Mouse (Mus musculus) hindbrain, embryonic 11.5 days (tissue): Measurements from ENCODE around the gene Lrrc56. TPM values are rescaled to one million over a fixed set of nuclear protein-coding genes. Genes with fewer than 3 reads are reported as not detected.
A peak's percentile ranks its signal among the peaks of the same experiment; 100 is the strongest.

Source experiments
- ATAC-seq: fragments of 200-750 bp; cut with Nextera tagmentation; 2 replicates; pipeline ENCODE4 v1.8.0; 2017; ENCODE audit warnings: mild to moderate bottlenecking, moderate TSS enrichment, moderate library complexity; ENCODE audit not compliant: low FRiP score
- DNase-seq: peaks from one replicate; pipeline ENCODE4 v3.0.0-alpha.2; 2015; ENCODE audit warnings: low spot score
- H3K27ac ChIP-seq: fragments of 300-500 bp; sonication (generic); 2 replicates; pipeline ENCODE4 v1.5.1; 2014; ENCODE audit warnings: mild to moderate bottlenecking, low read depth, low read length
- H3K27me3 ChIP-seq: fragments of 300-500 bp; sonication (generic); 2 replicates; pipeline ENCODE4 v1.6.1; 2014; ENCODE audit warnings: mild to moderate bottlenecking, low read length, moderate library complexity, mixed read lengths; ENCODE audit not compliant: control insufficient read depth, insufficient read depth
- H3K36me3 ChIP-seq: fragments of 300-500 bp; sonication (generic); 2 replicates; pipeline ENCODE4 v1.6.1; 2014; ENCODE audit warnings: mild to moderate bottlenecking, low read length, moderate library complexity, mixed read lengths; ENCODE audit not compliant: control insufficient read depth, insufficient read depth
- H3K4me1 ChIP-seq: fragments of 300-500 bp; sonication (generic); replicated peaks from 2 replicates; pipeline ENCODE4 v1.6.1; 2014; ENCODE audit warnings: low read length, mixed read lengths; ENCODE audit not compliant: control insufficient read depth, insufficient read depth
- H3K4me2 ChIP-seq: fragments of 300-500 bp; sonication (generic); replicated peaks from 2 replicates; pipeline ENCODE4 v1.6.1; 2014; ENCODE audit warnings: mild to moderate bottlenecking, low read depth, low read length
- H3K4me3 ChIP-seq: fragments of 300-500 bp; sonication (generic); 2 replicates; pipeline ENCODE4 v1.5.1; 2014; ENCODE audit warnings: low read depth, low read length
- H3K9ac ChIP-seq: fragments of 300-500 bp; sonication (generic); 2 replicates; pipeline ENCODE4 v1.6.1; 2014; ENCODE audit warnings: low read depth, low read length
- H3K9me3 ChIP-seq: fragments of 300-500 bp; sonication (generic); 2 replicates; pipeline ENCODE4 v1.6.1; 2016; ENCODE audit warnings: low read length; ENCODE audit not compliant: control insufficient read depth
- WGBS: fragments of 180-500 bp; shearing (Covaris S2); extraction: QIAGEN DNeasy Blood & Tissue Kit; methylation state at CpG from one replicate; pipeline ENCODE4 v1.1.7; 2014; 5-methylcytosine and 5-hydroxymethylcytosine counted together
- polyA plus RNA-seq: library from polyadenylated mRNA; unstranded; fragments of >200 nt; fragmentation: Nextera tagmentation; extraction: Ambion mirVana; gene quantifications from 2 replicates; pipeline ENCODE4 v1.2.1, GENCODE M21; 2014

Lrrc56 gene
- polyA plus RNA-seq, 1 experiment from 2014 or later = 7.8 TPM

DNA sequence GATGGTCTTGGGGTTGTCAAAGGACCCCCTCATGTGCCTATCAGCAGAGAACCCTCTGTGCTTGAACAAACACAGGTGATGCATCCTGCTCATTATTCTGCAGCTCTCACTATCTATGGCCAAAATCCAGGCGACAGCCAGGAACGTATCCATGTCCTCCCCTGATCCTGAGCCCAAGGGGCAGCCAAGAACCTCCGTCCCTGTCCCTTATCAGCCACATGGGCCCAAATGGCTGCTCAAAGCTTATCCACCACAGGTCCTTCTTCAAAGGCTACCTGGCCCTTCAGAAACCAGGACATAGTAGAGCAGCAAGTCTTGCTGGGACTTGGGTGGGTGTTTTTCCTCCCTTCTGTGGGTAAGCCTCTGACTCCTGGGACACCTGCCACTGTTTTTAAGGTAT is 5.8 kb upstream of the Lrrc56 start:
- no peaks in the 10 kb centered on the region for H3K9me3 ChIP-seq
- 77% methylated on average over 3 of the region's 3 CpGs for WGBS
- ATAC-seq = no peak
- no peak overlapping the region for H3K27ac ChIP-seq
- no peak overlapping the region for H3K4me2 ChIP-seq
- H3K4me3 ChIP-seq = no peak overlapping the region
- H3K9ac ChIP-seq = no peak overlapping the region
- H3K36me3 ChIP-seq = 0 out of 2 replicates have a peak, but pooled peaks cover 3% of the 10 kb centered on the region
- no peak for DNase-seq
- peaks cover 3% of the 10 kb centered on the region; the same call in 1 of the 2 replicates for H3K4me1 ChIP-seq
- no peaks in the 10 kb centered on the region for H3K27me3 ChIP-seq

DNA sequence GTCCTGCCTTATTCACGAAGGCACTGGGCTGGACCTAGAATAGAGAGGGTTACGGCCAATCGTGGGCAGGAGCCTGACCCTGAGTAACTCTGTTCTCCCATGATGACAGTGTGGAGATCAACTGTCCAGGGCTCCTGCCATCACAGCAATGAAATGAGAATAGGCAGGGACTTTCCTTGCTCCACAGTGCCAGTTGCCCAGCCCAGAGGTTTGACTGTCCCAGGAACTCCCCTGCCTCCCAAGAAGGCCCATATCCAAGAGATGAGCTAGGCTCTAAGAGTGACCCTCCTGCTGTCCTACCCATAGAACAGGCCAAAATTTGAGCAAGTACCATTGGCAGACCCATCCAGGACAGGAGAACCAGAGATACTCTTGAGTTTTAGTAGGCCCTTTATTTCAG is 5.2 kb upstream of the Lrrc56 start:
- no peak for DNase-seq
- no peak for ATAC-seq
- 95% methylated on average over 3 of the region's 3 CpGs for WGBS

DNA sequence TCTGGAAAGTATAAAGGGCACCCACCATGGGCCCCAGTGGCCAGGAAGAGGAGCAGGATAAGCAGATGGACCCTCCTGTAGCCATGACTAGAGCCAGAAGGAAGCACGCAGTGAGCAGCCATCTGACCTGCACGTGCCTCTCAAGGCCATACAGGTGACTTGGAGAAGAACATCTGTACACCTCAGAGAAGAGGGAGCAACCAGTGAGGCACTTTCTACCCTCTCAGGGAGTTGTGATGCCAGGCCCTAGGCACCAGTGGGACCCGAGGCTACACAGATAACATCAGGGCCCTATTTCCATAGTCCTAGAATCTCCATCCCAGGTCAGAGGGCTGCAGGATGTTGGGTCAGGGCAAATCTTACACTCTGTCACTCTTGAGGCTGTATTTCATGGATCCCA is 3.7 kb upstream of the Lrrc56 start:
- H3K4me1 ChIP-seq = peaks cover 5% of the 10 kb centered on the region; the same call in 1 of the 2 replicates
- no peak overlapping the region for H3K9ac ChIP-seq
- no peak overlapping the region for H3K4me3 ChIP-seq
- H3K27ac ChIP-seq = no peak overlapping the region
- no peak for ATAC-seq
- no peak for DNase-seq
- no peaks in the 10 kb centered on the region for H3K9me3 ChIP-seq
- H3K36me3 ChIP-seq = 0 out of 2 replicates have a peak, but pooled peaks cover 3% of the 10 kb centered on the region
- no peak overlapping the region for H3K4me2 ChIP-seq
- H3K27me3 ChIP-seq = no peaks in the 10 kb centered on the region
- WGBS = 93% methylated on average over 3 of the region's 3 CpGs

More for the DNA sequence above, 5.2 kb upstream of the Lrrc56 start:
- no peak overlapping the region for H3K4me3 ChIP-seq
- H3K36me3 ChIP-seq = 0 out of 2 replicates have a peak, but pooled peaks cover 3% of the 10 kb centered on the region
- H3K27ac ChIP-seq = no peak overlapping the region
- no peak overlapping the region for H3K9ac ChIP-seq
- peaks cover 3% of the 10 kb centered on the region; the same call in 1 of the 2 replicates for H3K4me1 ChIP-seq
- no peaks in the 10 kb centered on the region for H3K27me3 ChIP-seq
- H3K9me3 ChIP-seq = no peaks in the 10 kb centered on the region
- H3K4me2 ChIP-seq = no peak overlapping the region

DNA sequence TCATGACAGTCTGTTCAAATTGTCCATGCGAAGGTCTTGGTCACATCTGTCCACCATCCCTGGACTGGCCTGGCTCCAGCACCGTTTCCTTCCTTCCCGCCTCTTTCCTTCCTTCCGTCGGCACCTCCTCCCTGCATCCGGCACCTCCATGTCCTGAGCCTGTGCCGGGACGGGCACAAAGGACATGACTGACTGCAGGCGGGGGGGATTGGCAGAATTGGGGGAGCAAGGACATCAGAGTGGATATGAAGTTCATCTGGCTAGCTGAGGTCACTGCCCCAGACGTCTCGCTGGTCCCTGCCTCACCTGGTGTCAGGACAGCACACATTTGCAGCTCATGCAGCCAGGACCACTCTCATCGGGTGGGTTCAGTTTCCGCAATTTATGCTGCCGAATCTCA is 2.9 kb upstream of the Lrrc56 start:
- DNase-seq (no peak), ATAC-seq (no peak)
- 93% methylated on average over 14 of the region's 14 CpGs for WGBS
- H3K9me3 ChIP-seq = no peaks in the 10 kb centered on the region
- H3K27ac ChIP-seq = no peak overlapping the region
- H3K4me1 ChIP-seq = peaks cover 7% of the 10 kb centered on the region; the same call in 1 of the 2 replicates
- H3K4me2 ChIP-seq = no peak overlapping the region
- no peak overlapping the region for H3K4me3 ChIP-seq
- 0 out of 2 replicates have a peak, but pooled peaks cover 3% of the 10 kb centered on the region for H3K36me3 ChIP-seq
- no peaks in the 10 kb centered on the region for H3K27me3 ChIP-seq
- no peak overlapping the region for H3K9ac ChIP-seq

DNA sequence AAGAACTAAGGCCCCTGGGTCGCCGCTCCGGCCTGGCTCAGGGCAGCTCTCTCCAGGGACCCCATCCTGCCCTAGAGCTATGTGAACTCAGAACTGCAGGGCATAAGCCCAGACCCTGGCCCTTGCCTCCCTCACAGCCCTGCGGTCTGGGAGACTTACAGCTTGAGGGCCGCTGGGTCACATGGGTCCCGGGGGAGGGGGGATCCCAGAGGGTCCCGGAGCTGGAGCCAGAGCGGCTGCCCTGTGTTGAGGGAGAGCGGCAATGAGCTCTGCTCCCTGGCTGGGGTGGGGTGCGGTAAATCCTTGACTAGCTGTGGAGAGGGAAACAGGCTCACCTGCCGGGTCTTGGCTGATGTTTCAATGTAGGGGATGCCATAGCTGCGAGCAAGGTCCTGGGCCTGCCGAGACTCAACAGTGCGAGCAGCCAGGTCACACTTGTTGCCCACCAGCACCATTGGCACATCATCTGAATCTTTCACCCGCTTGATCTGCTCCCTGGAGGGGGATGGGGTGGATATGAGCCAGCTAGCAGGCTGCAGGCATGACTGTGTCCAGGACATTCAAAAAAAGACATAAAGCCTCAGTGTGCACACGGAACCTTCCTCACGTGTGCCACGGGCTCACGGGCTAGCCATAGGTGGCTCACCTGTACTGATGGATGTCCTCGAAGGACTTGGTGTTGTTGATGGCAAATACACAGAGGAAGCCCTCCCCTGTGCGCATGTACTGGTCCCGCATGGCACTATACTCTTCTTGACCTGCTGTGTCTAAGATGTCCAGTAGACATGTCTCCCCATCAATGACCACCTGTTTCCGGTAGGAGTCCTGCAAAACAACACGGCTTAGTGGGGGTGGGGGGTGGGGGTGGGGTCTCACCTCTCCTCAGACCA is 1.9 kb upstream of the Lrrc56 start:
- ATAC-seq (no peak), DNase-seq (no peak)
- Histone ChIP-seq H3K9ac (no peak overlapping the region), H3K27me3 (no peaks in the 10 kb centered on the region), H3K4me2 (peak overlapping the region; percentile 96; the same call in 1 of the 2 replicates), H3K4me3 (peak overlapping the region; percentile 89; the same call in 1 of the 2 replicates), H3K36me3 (0 out of 2 replicates have a peak, but pooled peaks cover 3% of the 10 kb centered on the region), H3K4me1 (peaks cover 7% of the 10 kb centered on the region; the same call in 1 of the 2 replicates), H3K9me3 (no peaks in the 10 kb centered on the region), H3K27ac (no peak overlapping the region)
- WGBS = 91% methylated on average over 24 of the region's 24 CpGs

DNA sequence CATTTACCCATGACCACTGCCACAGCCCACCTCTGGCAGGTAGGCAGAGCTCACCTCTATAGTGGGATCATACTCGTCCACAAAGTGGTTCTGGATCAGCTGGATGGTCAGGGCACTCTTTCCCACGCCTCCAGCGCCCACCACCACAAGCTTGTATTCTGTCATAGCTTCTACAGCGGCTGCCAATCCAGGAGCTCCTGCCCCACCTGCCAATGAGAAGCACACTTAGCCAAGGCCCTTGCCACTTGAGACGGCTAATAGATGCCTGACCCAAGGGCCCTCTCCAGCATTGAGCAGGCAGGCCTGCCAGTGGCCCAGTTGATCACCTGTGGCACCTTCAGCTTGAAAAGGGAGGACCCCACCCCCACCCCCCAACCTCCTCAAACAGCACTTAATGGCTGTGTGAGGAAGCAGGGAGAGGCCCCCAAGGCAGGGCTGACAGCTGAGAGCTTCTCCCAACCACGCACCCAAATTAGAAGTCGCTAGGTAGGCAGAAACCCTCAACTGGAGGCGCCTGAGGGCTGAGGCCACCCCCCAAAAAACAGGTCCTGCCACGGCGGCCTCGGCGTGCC is 1.1 kb upstream of the Lrrc56 start:
- peaks cover 7% of the 10 kb centered on the region; the same call in 1 of the 2 replicates for H3K4me1 ChIP-seq
- DNase-seq (no peak), ATAC-seq (no peak)
- WGBS = 28% methylated on average over 12 of the region's 12 CpGs
- peak overlapping the region; percentile 96 for H3K4me2 ChIP-seq
- no peak overlapping the region for H3K27ac ChIP-seq
- H3K36me3 ChIP-seq = 0 out of 2 replicates have a peak, but pooled peaks cover 3% of the 10 kb centered on the region
- peak overlapping the region; percentile 89 for H3K4me3 ChIP-seq
- H3K9me3 ChIP-seq = no peaks in the 10 kb centered on the region
- no peaks in the 10 kb centered on the region for H3K27me3 ChIP-seq
- H3K9ac ChIP-seq = peak overlapping the region; percentile 81

DNA sequence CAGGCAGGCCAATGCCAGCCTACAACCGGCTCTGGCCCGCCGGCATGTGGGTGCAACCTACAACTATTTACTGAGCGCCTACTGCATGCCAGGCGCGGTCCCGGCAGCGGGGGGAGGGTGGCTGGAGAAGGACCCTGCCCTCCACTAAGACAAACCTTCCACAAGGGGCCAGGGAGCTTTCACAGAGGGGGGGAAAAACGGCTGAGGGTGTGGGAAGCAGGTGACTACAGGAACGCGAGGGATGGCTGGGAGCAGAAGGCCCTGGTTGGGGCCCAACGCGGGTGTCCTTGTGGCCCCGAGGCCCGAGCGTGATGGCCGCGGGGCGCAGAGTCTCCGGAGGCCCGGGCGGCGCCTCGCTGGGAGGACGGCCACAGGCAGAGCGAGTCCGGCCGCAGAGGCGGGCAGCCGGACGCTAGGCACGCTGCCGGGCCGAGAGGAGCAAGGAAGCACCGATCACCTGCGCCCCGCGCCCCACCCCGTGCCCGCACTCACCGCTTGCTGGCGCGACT is 555 bp upstream of the Lrrc56 start:
- peak overlapping the region; percentile 96 for H3K4me2 ChIP-seq
- WGBS = under 1% methylated on average over 24 of the region's 43 CpGs
- peaks cover 7% of the 10 kb centered on the region; the same call in 1 of the 2 replicates for H3K4me1 ChIP-seq
- H3K36me3 ChIP-seq = 0 out of 2 replicates have a peak, but pooled peaks cover 3% of the 10 kb centered on the region
- peak overlapping the region; percentile 81 for H3K9ac ChIP-seq
- H3K27me3 ChIP-seq = no peaks in the 10 kb centered on the region
- H3K9me3 ChIP-seq = no peaks in the 10 kb centered on the region
- peak; percentile 61 for DNase-seq
- H3K4me3 ChIP-seq = peak overlapping the region; percentile 89
- peak overlapping the region; percentile 79 for H3K27ac ChIP-seq
- no peak for ATAC-seq

DNA sequence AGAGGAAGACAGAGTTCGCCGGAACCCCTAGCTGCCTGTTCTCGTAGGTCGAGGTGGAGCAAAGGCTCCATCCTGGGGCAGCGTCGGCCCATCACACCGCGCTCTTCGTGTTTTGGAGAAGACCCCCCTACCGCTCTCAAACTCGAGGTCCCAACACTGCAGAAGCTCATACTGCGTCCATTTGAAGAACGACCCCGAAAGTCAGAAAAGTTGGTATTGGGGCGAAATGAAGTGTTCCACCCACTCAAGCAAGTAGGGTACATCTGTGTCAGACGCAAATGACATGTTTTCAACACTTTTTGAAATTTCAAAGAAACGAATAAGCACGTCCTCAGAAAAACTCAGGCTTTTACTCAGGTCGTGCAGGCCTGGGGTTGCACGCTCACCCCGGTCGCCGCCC is 452 bp downstream of the Lrrc56 start:
- Histone ChIP-seq H3K4me1 (peaks cover 7% of the 10 kb centered on the region; the same call in 1 of the 2 replicates), H3K9me3 (no peaks in the 10 kb centered on the region), H3K36me3 (0 out of 2 replicates have a peak, but pooled peaks cover 3% of the 10 kb centered on the region), H3K4me2 (peak overlapping the region; percentile 91), H3K27ac (peak overlapping the region; percentile 38), H3K4me3 (peak overlapping the region; percentile 89), H3K9ac (peak overlapping the region; percentile 54; the same call in 1 of the 2 replicates), H3K27me3 (no peaks in the 10 kb centered on the region)
- under 1% methylated on average over 23 of the region's 23 CpGs for whole genome bisulfite sequencing
- DNase-seq = no peak
- no peak for ATAC-seq
